Mouse (Mus musculus) MEL-GATA-1-ER (cell line): ENCODE measurements around the gene Avpr2.
A peak's percentile ranks its signal among the peaks of the same experiment; 100 is the strongest.

Experiments used
- DNase-seq: peaks from one replicate; pipeline ENCODE4 v3.0.0-alpha.2; 2012; ENCODE audit warnings: low read depth; ENCODE audit errors: extremely low read depth

Avpr2 gene

GRCm38 (mm10) chrX:73914827-73915703, 23.2 kb downstream of the Avpr2 start:
- DNase-seq, result peak; percentile 100

- no peak for DNase-seq
These were observed 25.0 kb downstream of the Avpr2 start for GRCm38 (mm10) chrX:73916945-73917344.

GRCm38 (mm10) chrX:73918631-73919030, 26.7 kb downstream of the Avpr2 start:
- no peak for DNase-seq

- no peak for DNase-seq
These were observed 29.5 kb downstream of the Avpr2 start for GRCm38 (mm10) chrX:73921285-73921822.

GRCm38 (mm10) chrX:73921823-73922549, 30.1 kb downstream of the Avpr2 start, which contains the start of the genes Arhgap4 and Naa10:
Gene Arhgap4 (minus strand): TSS chrX:73921870.
Gene Naa10 (minus strand): TSS chrX:73921944.
- DNase-seq, result peak; percentile 96

- no peak for DNase-seq
These were observed 30.6 kb downstream of the Avpr2 start for GRCm38 (mm10) chrX:73922550-73922882.

GRCm38 (mm10) chrX:73930402-73931062, 38.6 kb downstream of the Avpr2 start, which contains the start of gene Renbp:
Gene Renbp (minus strand): TSS chrX:73930850.
- DNase-seq, result peak; percentile 88

- DNase-seq, result no peak
These were observed 40.0 kb downstream of the Avpr2 start for GRCm38 (mm10) chrX:73931871-73932270.

- no peak for DNase-seq
These were observed 50.0 kb downstream of the Avpr2 start for GRCm38 (mm10) chrX:73941860-73942259.

- DNase-seq, result no peak
These were observed 50.4 kb downstream of the Avpr2 start for GRCm38 (mm10) chrX:73942294-73942693.
